In the genomic region with DNA sequence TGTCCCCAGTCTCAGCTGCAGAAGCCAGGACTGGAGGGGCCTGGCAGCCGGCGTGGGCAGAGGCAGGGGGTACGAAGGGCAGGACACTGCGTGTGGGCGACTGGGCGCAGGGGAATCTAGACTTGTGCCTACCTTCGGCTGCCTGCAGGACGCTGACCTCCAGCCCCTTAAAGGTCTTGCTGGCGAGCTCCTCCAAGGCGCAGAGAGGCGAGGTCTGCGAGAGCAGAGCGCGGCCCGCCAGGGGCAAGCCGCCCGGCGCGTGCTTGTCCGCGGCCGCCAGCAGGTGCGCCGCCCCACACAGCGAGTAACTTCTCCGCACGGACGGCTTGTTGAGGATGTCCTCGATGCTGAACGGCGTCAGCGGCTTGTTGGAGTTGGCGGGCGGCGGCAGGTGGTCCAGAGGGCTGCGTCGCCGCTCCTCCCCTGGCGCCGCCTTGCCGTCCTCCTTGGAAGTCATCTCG, we compare ENCODE assay signal across 8 mouse cellular contexts. TPM values are rescaled to one million over a fixed set of nuclear protein-coding genes. Genes with fewer than 3 reads are reported as not detected.
DNase-seq lines count a peak whose midpoint lies in the region; ATAC-seq and TF ChIP-seq lines count a peak whose summit lies in the region.

No protein-coding gene starts in this region.

- peaks cover 99% of the 10 kb centered on the region for H3K27me3 ChIP-seq in lung, embryonic 14.5 days (ENCODE audit: insufficient read depth, low read length)
- H3K27me3 ChIP-seq in embryonic facial prominence, embryonic 15.5 days = peaks cover 96% of the 10 kb centered on the region
- H3K27me3 ChIP-seq in limb, embryonic 13.5 days = peaks cover 98% of the 10 kb centered on the region
- peaks cover 91% of the 10 kb centered on the region for H3K27me3 ChIP-seq in stomach, embryonic 15.5 days (replicated peaks)

- no peaks in the 10 kb centered on the region for H3K36me3 ChIP-seq in lung, embryonic 14.5 days (ENCODE audit: insufficient read depth)
- no peaks in the 10 kb centered on the region for H3K36me3 ChIP-seq in embryonic facial prominence, embryonic 15.5 days
- no peaks in the 10 kb centered on the region for H3K36me3 ChIP-seq in limb, embryonic 13.5 days
- H3K36me3 ChIP-seq in stomach, embryonic 15.5 days = no peaks in the 10 kb centered on the region

- WGBS in lung, embryonic 14.5 days = under 1% methylated on average over 42 of the region's 42 CpGs
- under 1% methylated on average over 42 of the region's 42 CpGs for WGBS in embryonic facial prominence, embryonic 15.5 days
- under 1% methylated on average over 42 of the region's 42 CpGs for WGBS in limb, embryonic 13.5 days
- WGBS in stomach, embryonic 15.5 days = under 1% methylated on average over 42 of the region's 42 CpGs

- 0 out of 2 replicates have a peak, but pooled peaks cover 3% of the 10 kb centered on the region for H3K4me1 ChIP-seq in lung, embryonic 14.5 days (ENCODE audit: insufficient read depth)
- peaks cover 48% of the 10 kb centered on the region for H3K4me1 ChIP-seq in embryonic facial prominence, embryonic 15.5 days
- H3K4me1 ChIP-seq in limb, embryonic 13.5 days = peaks cover 40% of the 10 kb centered on the region
- peaks cover 37% of the 10 kb centered on the region for H3K4me1 ChIP-seq in stomach, embryonic 15.5 days

- no peak overlapping the region for H3K9ac ChIP-seq in lung, embryonic 14.5 days
- no peak overlapping the region for H3K9ac ChIP-seq in embryonic facial prominence, embryonic 15.5 days
- H3K9ac ChIP-seq in limb, embryonic 13.5 days = peak overlapping the region; percentile 36; the same call in 1 of the 2 replicates
- no peak overlapping the region for H3K9ac ChIP-seq in stomach, embryonic 15.5 days

- peak; percentile 27 for DNase-seq in lung, embryonic 14.5 days
- no peak for DNase-seq in lung, postnatal 25 days (ENCODE audit: low spot score)
- DNase-seq in frontal cortex, postnatal 36 days (ENCODE audit: low spot score in 2 of 2) = no peak
- no peak for DNase-seq in urinary bladder, postnatal 25 days (ENCODE audit: low spot score)
- DNase-seq in cerebellum, postnatal 14 days = no peak

- H3K4me2 ChIP-seq in lung, embryonic 14.5 days = peak overlapping the region; percentile 62
- peak overlapping the region; percentile 55 for H3K4me2 ChIP-seq in embryonic facial prominence, embryonic 15.5 days (replicated peaks)
- peak overlapping the region; percentile 65 for H3K4me2 ChIP-seq in limb, embryonic 13.5 days (replicated peaks)
- peak overlapping the region; percentile 69 for H3K4me2 ChIP-seq in stomach, embryonic 15.5 days

- TF ChIP-seq CTCF in lung, embryonic 14.5 days (IDR thresholded peaks at IDR 0.05; ENCODE audit: low read depth) = no peak

- H3K4me3 ChIP-seq in lung, embryonic 14.5 days (ENCODE audit: low read depth, low read length) = peak overlapping the region; percentile 25
- H3K4me3 ChIP-seq in embryonic facial prominence, embryonic 15.5 days (replicated peaks) = peak overlapping the region; percentile 38
- peak overlapping the region; percentile 41 for H3K4me3 ChIP-seq in limb, embryonic 13.5 days
- H3K4me3 ChIP-seq in stomach, embryonic 15.5 days (replicated peaks) = peak overlapping the region; percentile 33

- no peaks in the 10 kb centered on the region for H3K9me3 ChIP-seq in lung, embryonic 14.5 days (ENCODE audit: low read depth, low read length)
- H3K9me3 ChIP-seq in embryonic facial prominence, embryonic 15.5 days (replicated peaks) = no peaks in the 10 kb centered on the region
- no peaks in the 10 kb centered on the region for H3K9me3 ChIP-seq in limb, embryonic 13.5 days
- H3K9me3 ChIP-seq in stomach, embryonic 15.5 days = no peaks in the 10 kb centered on the region

- ATAC-seq in lung, embryonic 14.5 days (ENCODE audit: insufficient read depth) = no peak
- ATAC-seq in embryonic facial prominence, embryonic 15.5 days (ENCODE audit: insufficient number of reproducible peaks, low FRiP score, low TSS enrichment, low read depth) = no peak
- ATAC-seq in limb, embryonic 13.5 days (ENCODE audit: low FRiP score, low read depth) = no peak
- ATAC-seq in stomach, embryonic 15.5 days (ENCODE audit: insufficient read depth, low FRiP score, low read depth) = no peak

- no peak overlapping the region for H3K27ac ChIP-seq in lung, embryonic 14.5 days (ENCODE audit: low read depth)
- no peak overlapping the region for H3K27ac ChIP-seq in embryonic facial prominence, embryonic 15.5 days (replicated peaks)
- no peak overlapping the region for H3K27ac ChIP-seq in limb, embryonic 13.5 days
- no peak overlapping the region for H3K27ac ChIP-seq in stomach, embryonic 15.5 days

RNA-seq across cellular contexts. Expression of a gene that starts 0.8 kb away (rescaled TPM):
- polyA plus RNA-seq in lung, embryonic 14.5 days (2014; fragmentation: Nextera tagmentation; extraction: Ambion mirVana) = not detected in 2 replicates
- 0.49 and 0.75 TPM in 2 replicates for polyA plus RNA-seq in embryonic facial prominence, embryonic 15.5 days (2015; fragmentation: Nextera tagmentation; extraction: Ambion mirVana)
- polyA plus RNA-seq in limb, embryonic 13.5 days (2015; fragmentation: Nextera tagmentation; extraction: Ambion mirVana) = 1.4 and 1.5 TPM in 2 replicates
- 0.05 TPM in 1 of 2 replicates, not detected in the other for polyA plus RNA-seq in stomach, embryonic 15.5 days (2015; fragmentation: Nextera tagmentation; extraction: Ambion mirVana)
